Mouse (Mus musculus): ENCODE data around the gene Eef1akmt2. TPM values are rescaled to one million over a fixed set of nuclear protein-coding genes. Genes with fewer than 3 reads are reported as not detected.

Gene Eef1akmt2
- polyA plus RNA-seq, 1 experiment from 2014 or later, result 115 TPM

DNA sequence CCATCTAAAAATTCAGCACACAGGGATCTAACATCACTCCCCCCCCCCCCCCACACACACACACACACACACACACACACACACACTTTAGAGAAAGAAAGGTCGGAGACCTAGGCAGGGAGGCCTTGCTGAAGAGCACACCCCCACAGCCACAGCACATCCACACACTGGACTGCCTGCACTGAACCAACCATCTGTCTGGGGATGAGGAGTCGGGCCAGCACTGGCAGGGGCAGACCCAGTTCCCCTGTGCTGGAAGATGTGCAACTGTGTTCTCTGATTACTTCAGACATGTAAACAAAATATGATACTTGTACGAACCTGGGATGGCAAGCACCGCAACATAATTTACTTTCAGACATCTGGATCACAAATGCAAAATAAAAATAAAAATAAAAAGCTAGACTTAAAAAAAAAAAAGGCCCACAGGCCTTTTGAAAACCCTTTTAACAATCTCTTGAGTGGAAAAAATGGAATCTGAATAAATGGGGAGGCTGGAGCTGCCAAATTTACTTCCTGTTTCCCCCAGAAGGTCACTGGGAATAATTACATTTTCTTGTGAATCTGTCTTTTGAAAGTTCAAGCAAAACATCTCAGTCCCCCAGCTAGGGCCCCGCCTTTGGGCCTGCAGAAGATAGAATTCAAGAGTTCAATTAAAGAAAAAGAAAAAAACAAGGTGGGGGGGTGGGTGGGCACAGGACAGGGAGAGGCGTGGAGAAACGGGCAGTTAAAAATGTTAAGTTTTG is 44.2 kb downstream of the Eef1akmt2 start:
- H3K4me2 ChIP-seq, result peak overlapping the region; percentile 72
- H3K4me1 ChIP-seq, result peaks cover 86% of the 10 kb centered on the region
- H3K9ac ChIP-seq, result no peak overlapping the region
- H3K36me3 ChIP-seq (ENCODE audit: poor library complexity, severe bottlenecking), result no peaks in the 10 kb centered on the region
- H3K4me3 ChIP-seq, result no peak overlapping the region
- no peaks in the 10 kb centered on the region for H3K9me3 ChIP-seq (replicated peaks)
- H3K27me3 ChIP-seq, result no peaks in the 10 kb centered on the region
- H3K27ac ChIP-seq, result peak overlapping the region; percentile 92
- WGBS, result 33% methylated on average over 7 of the region's 7 CpGs
- no peak for ATAC-seq

DNA sequence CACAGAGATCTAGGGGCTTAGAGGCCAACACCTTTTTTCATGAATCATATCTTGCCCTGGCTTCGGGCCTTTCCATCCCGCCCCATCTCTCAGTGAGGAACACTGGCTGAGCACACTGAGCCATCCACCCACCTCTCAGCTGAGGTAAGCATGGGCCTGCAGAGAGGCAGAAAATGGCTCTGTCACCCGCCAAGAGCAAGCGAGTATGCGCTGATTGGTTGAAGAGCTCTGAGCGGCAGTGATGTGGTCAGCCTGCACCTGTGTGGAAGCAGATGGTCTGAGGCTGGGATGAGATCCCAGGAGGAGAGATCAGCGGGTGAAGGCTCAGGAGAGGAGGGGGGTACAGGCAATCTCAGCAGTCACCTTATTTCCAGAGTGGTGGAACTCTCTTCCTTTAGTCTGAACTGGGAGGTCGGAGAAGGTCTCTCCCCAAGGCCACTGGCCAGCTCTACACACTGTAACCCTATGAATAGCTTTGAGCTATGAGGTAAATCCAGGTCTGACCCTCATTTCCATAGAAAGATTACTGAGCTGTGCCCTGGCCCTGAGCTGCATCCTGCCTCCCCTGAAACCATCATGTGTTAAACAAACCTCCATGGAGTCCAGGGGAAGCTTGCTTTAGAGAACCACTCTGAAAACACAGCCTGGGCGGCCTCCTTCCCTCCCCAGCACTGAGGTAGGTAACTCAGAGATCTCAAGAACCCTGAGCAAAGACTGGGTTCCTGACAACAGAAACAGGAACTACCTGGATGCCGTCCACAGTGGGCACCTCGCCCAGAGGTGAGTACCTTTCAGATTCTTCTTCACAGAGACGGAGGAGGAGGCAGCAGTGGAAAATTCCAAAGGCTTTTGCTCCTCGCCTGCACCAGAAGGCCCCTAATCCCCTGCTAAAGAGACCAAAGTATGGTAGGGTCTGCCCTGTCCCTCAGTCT is 45.3 kb downstream of the Eef1akmt2 start:
- no peak overlapping the region for H3K4me3 ChIP-seq
- H3K9ac ChIP-seq, result peak overlapping the region; percentile 6
- no peaks in the 10 kb centered on the region for H3K9me3 ChIP-seq (replicated peaks)
- 0 out of 2 replicates have a peak, but pooled peaks cover 1% of the 10 kb centered on the region for H3K36me3 ChIP-seq (ENCODE audit: poor library complexity, severe bottlenecking)
- WGBS, result 44% methylated on average over 13 of the region's 13 CpGs
- no peak for ATAC-seq
- peak overlapping the region; percentile 92 for H3K27ac ChIP-seq
- H3K4me2 ChIP-seq, result peak overlapping the region; percentile 33; the same call in 1 of the 2 replicates
- H3K27me3 ChIP-seq, result no peaks in the 10 kb centered on the region
- peaks cover 90% of the 10 kb centered on the region for H3K4me1 ChIP-seq

DNA sequence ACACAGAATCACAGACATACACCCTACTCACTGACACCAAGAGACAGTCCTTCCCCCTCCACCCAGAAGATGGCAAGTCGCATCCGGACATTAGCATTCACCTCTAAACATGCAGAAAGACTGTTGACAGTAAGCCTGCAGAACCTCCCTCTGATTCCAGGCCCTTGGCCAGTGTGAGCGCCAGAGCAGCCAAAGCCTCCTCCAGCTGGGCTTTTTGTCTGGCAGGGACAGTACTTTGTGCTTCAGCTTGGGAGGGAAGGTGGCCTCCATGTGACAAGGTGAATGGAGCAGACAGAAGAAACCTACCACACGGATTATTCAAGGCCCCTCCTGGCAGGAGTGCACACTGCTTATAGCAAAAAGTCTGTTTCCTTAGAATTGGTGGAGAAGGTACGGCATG is 46.2 kb downstream of the Eef1akmt2 start:
- no peak overlapping the region for H3K4me2 ChIP-seq
- peaks cover 86% of the 10 kb centered on the region for H3K4me1 ChIP-seq
- no peak overlapping the region for H3K4me3 ChIP-seq
- no peaks in the 10 kb centered on the region for H3K9me3 ChIP-seq (replicated peaks)
- H3K36me3 ChIP-seq (ENCODE audit: poor library complexity, severe bottlenecking), result peaks cover 6% of the 10 kb centered on the region; the same call in 1 of the 2 replicates
- H3K9ac ChIP-seq, result peak overlapping the region; percentile 1; the same call in 1 of the 2 replicates
- 50% methylated on average over 5 of the region's 5 CpGs for WGBS
- H3K27me3 ChIP-seq, result no peaks in the 10 kb centered on the region
- H3K27ac ChIP-seq, result peak overlapping the region; percentile 60; the same call in 1 of the 2 replicates
- no peak for ATAC-seq

DNA sequence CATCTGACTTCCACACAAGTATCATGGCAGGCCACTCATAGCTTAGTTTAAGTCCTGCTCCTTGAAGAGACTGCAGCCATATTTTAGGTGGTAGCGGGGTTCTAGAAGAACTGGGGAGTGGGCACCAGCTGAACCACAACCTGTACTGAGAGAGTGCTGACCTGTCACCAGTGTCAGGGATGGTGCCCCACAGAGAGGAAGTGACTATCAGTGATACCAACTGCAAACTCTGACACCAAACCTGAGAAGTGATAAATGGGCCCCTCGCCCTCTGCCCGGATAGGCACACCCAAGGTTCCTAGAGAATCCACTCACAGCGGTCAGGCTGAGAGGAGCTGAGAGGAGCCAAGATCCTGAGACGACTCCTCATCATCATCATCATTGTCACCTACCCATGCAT is 47.5 kb downstream of the Eef1akmt2 start:
- Histone ChIP-seq H3K4me3 (no peak overlapping the region), H3K4me1 (peaks cover 74% of the 10 kb centered on the region), H3K27me3 (no peaks in the 10 kb centered on the region), H3K9me3 (replicated peaks) (no peaks in the 10 kb centered on the region), H3K27ac (no peak overlapping the region), H3K4me2 (no peak overlapping the region), H3K9ac (no peak overlapping the region), H3K36me3 (ENCODE audit: poor library complexity, severe bottlenecking) (peaks cover 8% of the 10 kb centered on the region; the same call in 1 of the 2 replicates)
- 93% methylated on average over 5 of the region's 5 CpGs for WGBS
- ATAC-seq, result no peak

DNA sequence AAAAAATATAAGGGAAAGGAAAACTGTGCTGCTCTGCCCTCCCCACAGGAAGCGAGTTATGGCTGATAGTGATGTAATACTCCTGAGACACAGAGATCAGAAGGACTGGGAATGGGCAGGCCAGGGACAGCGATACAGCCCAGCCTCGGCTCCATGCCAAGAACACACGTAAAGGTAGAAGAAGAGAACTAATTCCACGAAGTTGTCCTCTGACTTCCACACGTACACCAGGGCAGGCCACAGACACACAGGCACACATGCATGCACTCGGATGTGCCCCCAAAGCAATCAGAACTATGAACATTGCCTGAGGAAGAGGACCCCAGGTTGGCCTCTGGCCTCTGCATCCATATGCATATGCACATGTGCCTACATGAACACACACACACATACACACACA is 48.0 kb downstream of the Eef1akmt2 start:
- Histone ChIP-seq H3K27ac (no peak overlapping the region), H3K36me3 (ENCODE audit: poor library complexity, severe bottlenecking) (peaks cover 10% of the 10 kb centered on the region; the same call in 1 of the 2 replicates), H3K27me3 (no peaks in the 10 kb centered on the region), H3K9ac (no peak overlapping the region), H3K4me1 (peaks cover 69% of the 10 kb centered on the region), H3K4me2 (no peak overlapping the region), H3K9me3 (replicated peaks) (no peaks in the 10 kb centered on the region), H3K4me3 (no peak overlapping the region)
- no peak for ATAC-seq
- 86% methylated on average over 7 of the region's 7 CpGs for WGBS

GRCm38 (mm10) chr7:132803962-132804361 is 48.5 kb downstream of the Eef1akmt2 start:
- Histone ChIP-seq H3K4me1 (peaks cover 64% of the 10 kb centered on the region), H3K9ac (no peak overlapping the region), H3K4me3 (no peak overlapping the region), H3K27me3 (no peaks in the 10 kb centered on the region), H3K4me2 (no peak overlapping the region), H3K9me3 (replicated peaks) (no peaks in the 10 kb centered on the region), H3K27ac (no peak overlapping the region; the same call in 1 of the 2 replicates), H3K36me3 (ENCODE audit: poor library complexity, severe bottlenecking) (peaks cover 10% of the 10 kb centered on the region; the same call in 1 of the 2 replicates)
- 78% methylated on average over 3 of the region's 3 CpGs for WGBS
- ATAC-seq, result no peak

GRCm38 (mm10) chr7:132803336-132803735 is 49.1 kb downstream of the Eef1akmt2 start:
- Histone ChIP-seq H3K9ac (no peak overlapping the region), H3K4me1 (peaks cover 57% of the 10 kb centered on the region), H3K4me3 (no peak overlapping the region), H3K27me3 (no peaks in the 10 kb centered on the region), H3K9me3 (replicated peaks) (no peaks in the 10 kb centered on the region), H3K4me2 (no peak overlapping the region), H3K36me3 (ENCODE audit: poor library complexity, severe bottlenecking) (peaks cover 13% of the 10 kb centered on the region; the same call in 1 of the 2 replicates), H3K27ac (no peak overlapping the region; the same call in 1 of the 2 replicates)
- 94% methylated on average over 2 of the region's 2 CpGs for WGBS
- ATAC-seq, result no peak

DNA sequence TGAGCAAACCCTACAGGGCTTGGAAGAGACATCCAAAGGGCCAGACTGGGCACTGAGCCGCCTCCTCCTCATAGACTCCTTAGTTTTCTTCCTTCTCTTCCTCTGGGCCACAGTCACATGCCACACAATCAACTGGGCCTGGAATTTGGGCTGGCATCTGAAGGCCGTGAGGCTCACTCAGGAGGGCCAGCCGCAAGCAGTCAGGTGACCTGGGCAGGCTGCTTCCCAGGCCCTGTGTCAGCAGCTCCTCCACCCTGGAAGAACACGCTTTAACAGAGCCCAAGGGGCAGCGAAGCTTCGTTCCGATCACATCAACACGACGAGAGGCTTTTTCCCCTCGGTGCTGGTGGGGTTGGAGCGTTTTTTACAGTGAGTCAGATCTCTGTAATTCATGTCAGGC is 49.8 kb downstream of the Eef1akmt2 start:
- no peak overlapping the region for H3K27ac ChIP-seq
- no peaks in the 10 kb centered on the region for H3K27me3 ChIP-seq
- no peak overlapping the region for H3K4me3 ChIP-seq
- peaks cover 13% of the 10 kb centered on the region; the same call in 1 of the 2 replicates for H3K36me3 ChIP-seq (ENCODE audit: poor library complexity, severe bottlenecking)
- H3K9me3 ChIP-seq (replicated peaks), result no peaks in the 10 kb centered on the region
- peaks cover 51% of the 10 kb centered on the region for H3K4me1 ChIP-seq
- no peak overlapping the region for H3K9ac ChIP-seq
- H3K4me2 ChIP-seq, result no peak overlapping the region
- WGBS, result 90% methylated on average over 11 of the region's 11 CpGs
- no peak for ATAC-seq

DNA sequence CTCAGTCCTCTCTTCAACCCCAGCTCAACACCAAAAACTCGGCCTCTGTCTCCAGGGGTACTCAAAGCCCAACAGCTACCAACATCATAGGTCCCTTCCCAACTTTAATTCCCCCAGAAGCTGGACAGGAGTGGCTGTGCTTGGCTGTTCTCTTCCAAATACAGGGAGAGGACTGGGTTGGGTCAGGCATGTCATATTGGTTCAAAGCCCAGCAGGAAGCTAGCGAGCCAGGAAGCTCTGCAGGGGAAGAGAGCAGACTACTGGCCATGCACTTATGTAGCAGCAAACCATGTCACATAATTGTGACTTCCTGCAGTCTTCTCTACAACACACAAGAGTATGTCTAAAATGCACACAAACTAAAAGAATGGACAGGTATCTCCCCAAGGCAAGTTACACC is 50.4 kb downstream of the Eef1akmt2 start:
- no peak overlapping the region for H3K4me2 ChIP-seq
- no peak overlapping the region for H3K9ac ChIP-seq
- peaks cover 45% of the 10 kb centered on the region for H3K4me1 ChIP-seq
- ATAC-seq, result no peak
- 83% methylated on average over 2 of the region's 2 CpGs for WGBS
- H3K27me3 ChIP-seq, result no peaks in the 10 kb centered on the region
- H3K36me3 ChIP-seq (ENCODE audit: poor library complexity, severe bottlenecking), result peaks cover 13% of the 10 kb centered on the region; the same call in 1 of the 2 replicates
- no peak overlapping the region for H3K4me3 ChIP-seq
- no peak overlapping the region for H3K27ac ChIP-seq
- H3K9me3 ChIP-seq (replicated peaks), result no peaks in the 10 kb centered on the region

DNA sequence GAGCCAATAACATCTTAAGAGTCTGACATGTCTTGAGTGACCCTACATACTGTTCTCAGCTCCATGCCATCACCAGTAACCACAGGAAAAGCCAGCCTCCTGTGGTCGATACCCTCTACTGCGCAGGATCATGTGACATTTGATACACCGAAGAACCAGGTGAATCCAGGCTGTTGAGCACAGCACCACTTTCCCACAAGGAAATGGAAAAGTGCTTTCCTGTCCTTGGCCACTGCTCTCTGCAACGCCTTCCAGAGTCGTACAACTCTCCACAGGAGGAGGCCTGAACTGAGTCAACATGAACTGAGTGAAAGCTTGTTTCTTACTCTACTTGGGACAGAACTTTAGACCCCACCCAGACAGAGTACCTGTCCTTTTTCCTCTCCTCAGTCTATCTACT is 51.0 kb downstream of the Eef1akmt2 start:
- 93% methylated on average over 5 of the region's 5 CpGs for WGBS
- Histone ChIP-seq H3K9me3 (replicated peaks) (no peaks in the 10 kb centered on the region), H3K4me1 (peaks cover 39% of the 10 kb centered on the region), H3K9ac (no peak overlapping the region), H3K4me3 (no peak overlapping the region), H3K4me2 (no peak overlapping the region), H3K36me3 (ENCODE audit: poor library complexity, severe bottlenecking) (peaks cover 13% of the 10 kb centered on the region; the same call in 1 of the 2 replicates), H3K27ac (no peak overlapping the region), H3K27me3 (no peaks in the 10 kb centered on the region)
- ATAC-seq, result no peak

DNA sequence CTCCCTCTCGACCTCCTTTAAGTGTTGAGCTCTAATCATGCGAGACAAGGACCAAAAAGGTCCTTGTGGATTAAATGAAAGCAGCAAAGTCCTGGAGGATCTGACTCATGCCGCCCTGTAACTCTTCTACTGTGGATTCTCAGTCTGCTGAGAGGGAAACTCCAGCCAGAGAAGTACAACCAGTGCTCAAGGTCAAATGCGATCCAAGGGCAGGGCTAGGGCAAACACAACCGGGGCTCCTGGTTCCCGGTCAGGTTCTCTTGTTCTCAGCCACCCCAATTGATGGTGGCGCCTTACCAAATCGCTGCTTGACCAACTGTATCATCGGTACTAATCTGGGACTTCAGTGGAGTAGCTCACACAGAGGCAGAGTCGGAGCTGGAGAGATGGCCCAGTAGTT is 51.6 kb downstream of the Eef1akmt2 start:
- Histone ChIP-seq H3K4me1 (peaks cover 33% of the 10 kb centered on the region), H3K36me3 (ENCODE audit: poor library complexity, severe bottlenecking) (peaks cover 16% of the 10 kb centered on the region; the same call in 1 of the 2 replicates), H3K9me3 (replicated peaks) (no peaks in the 10 kb centered on the region), H3K4me3 (no peak overlapping the region), H3K4me2 (no peak overlapping the region), H3K9ac (no peak overlapping the region), H3K27me3 (no peaks in the 10 kb centered on the region), H3K27ac (no peak overlapping the region)
- ATAC-seq, result no peak
- WGBS, result 83% methylated on average over 10 of the region's 10 CpGs

Data from forebrain, embryonic 13.5 days (tissue).